Mouse (Mus musculus) activated CD4-positive, CD25-positive, alpha-beta regulatory T cell (primary cell): ENCODE data around the gene Rpl24. TPM values are rescaled to one million over a fixed set of nuclear protein-coding genes. Genes with fewer than 3 reads are reported as not detected.

ENCODE experiments used
- polyA plus RNA-seq, 2 experiments: library from polyadenylated mRNA; unstranded; fragments of 100-300 nt; shearing (Covaris generic); gene quantifications; one replicate each; pipeline ENCODE4 v1.2.1; 2017

The Rpl24 gene
- 100 to 1,000 TPM; 635 to 980 TPM for polyA plus RNA-seq

GRCm38 (mm10) chr16:55966212-55966871 lies at the start of gene Rpl24:
Gene Rpl24, plus strand, starts transcription at chr16:55966275.

GRCm38 (mm10) chr16:55934453-55935037 lies 31.5 kb upstream of the Rpl24 start, which contains the start of gene Cep97:
Gene Cep97, minus strand, starts transcription at chr16:55934855.

GRCm38 (mm10) chr16:55973431-55974255 lies 7.6 kb downstream of the Rpl24 start, which contains the start of gene Zbtb11:
Gene Zbtb11, plus strand, starts transcription at chr16:55973883.

Other genes starting within 250 kb of the Rpl24 start
- gene Nfkbiz, start 127.4 kb upstream of the Rpl24 start, polyA plus RNA-seq, result 10 to 100 TPM; 52.3 to 54.8 TPM
- 10 to 100 TPM; 28.3 to 28.4 TPM for gene Nxpe3, start 71.0 kb upstream of the Rpl24 start, polyA plus RNA-seq
- gene Cep97, start 31.4 kb upstream of the Rpl24 start, polyA plus RNA-seq, result 10 to 100 TPM; 32.4 to 34.5 TPM
- 10 to 100 TPM; 33.0 to 33.2 TPM for gene Zbtb11, start 7.6 kb downstream of the Rpl24 start, polyA plus RNA-seq
- 100 to 1,000 TPM in 1 of 2 experiments, 10 to 100 TPM in 1; 79.4 to 102 TPM for gene Pcnp, start 63.5 kb downstream of the Rpl24 start, polyA plus RNA-seq
- 10 to 100 TPM; 26.6 to 33.9 TPM for gene Trmt10c, start 71.5 kb downstream of the Rpl24 start, polyA plus RNA-seq
- 10 to 100 TPM; 49.9 to 57.8 TPM for gene Senp7, start 82.1 kb downstream of the Rpl24 start, polyA plus RNA-seq
- gene Impg2, start 238.0 kb downstream of the Rpl24 start, polyA plus RNA-seq, result under 1 TPM; 0.05 to 0.19 TPM